Mouse (Mus musculus) gastrocnemius, adult 8-10 months (tissue): ENCODE measurements around the gene Sgsm1. TPM values are rescaled to one million over a fixed set of nuclear protein-coding genes. Genes with fewer than 3 reads are reported as not detected.

Source experiments
- DNase-seq, 2 experiments: peaks; one replicate each; pipeline ENCODE4 v3.0.0; 2022; ENCODE audit warnings: low spot score in 2 of 2
- microRNA-seq: library from miRNA; unstranded; fragments of <30 nt; microRNA quantifications from one replicate; pipeline ENCODE4 v1.2.0, GENCODE M21; 2022
- total RNA-seq, 4 experiments: library from RNA; stranded (reverse); gene quantifications; 2 replicates each; pipeline ENCODE4 v1.2.4; 2022

Sgsm1 gene
- total RNA-seq, 4 experiments from 2014 or later = 0.29 to 0.58 (median 0.42) TPM

GRCm38 (mm10) chr5:113193762-113194161, 116.8 kb downstream of the Sgsm1 start:
- no peak for DNase-seq

Small RNA genes within 50 kb of the gene (microRNA-seq; reads per million reads assigned to microRNA genes)
- not detected for gene Mir7229
- gene Mir7230 = not detected

Other genes starting within 250 kb of the Sgsm1 start
- gene Crybb2, start 240.7 kb downstream of the Sgsm1 start, total RNA-seq = not detected
- gene Crybb3, start 229.2 kb downstream of the Sgsm1 start, total RNA-seq = under 1 TPM in 2 of 4 experiments, not detected in 2; 0.41 to 0.83 TPM
- gene 2900026A02Rik, start 89.5 kb downstream of the Sgsm1 start, total RNA-seq = 10 to 100 TPM; 21.3 to 26.3 (median 23.9) TPM
- gene Tmem211, start 83.9 kb downstream of the Sgsm1 start, total RNA-seq = not detected
- gene Aym1, start 46.5 kb upstream of the Sgsm1 start, total RNA-seq = not detected
- gene Wscd2, start 179.5 kb upstream of the Sgsm1 start, total RNA-seq = under 1 TPM; 0.13 to 0.29 (median 0.15) TPM